Mouse (Mus musculus): ENCODE results near the gene Astn2. TPM values are rescaled to one million over a fixed set of nuclear protein-coding genes. Genes with fewer than 3 reads are reported as not detected.
A peak's percentile ranks its signal among the peaks of the same experiment; 100 is the strongest.

Gene Astn2
- total RNA-seq, 1 experiment from 2014 or later, result not detected

DNA sequence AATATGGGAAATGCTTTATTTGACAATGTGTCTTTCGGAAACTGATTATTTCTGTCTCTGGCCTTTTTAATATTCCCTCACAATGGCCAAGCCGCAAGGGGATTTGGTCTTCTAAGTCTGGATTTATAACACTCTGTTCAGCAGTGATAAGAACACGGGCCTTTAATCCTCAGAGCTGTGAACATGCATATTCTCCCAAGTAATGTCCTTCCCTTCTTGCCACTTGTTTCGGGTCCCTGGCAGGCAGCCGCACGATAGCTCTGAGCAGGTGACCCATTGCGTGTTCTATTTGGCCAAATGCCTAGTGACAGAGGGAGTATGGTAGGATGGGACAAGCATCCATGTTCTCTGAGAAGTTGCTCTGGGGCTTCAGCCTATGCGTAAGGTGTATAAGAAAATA lies 214.8 kb downstream of the Astn2 start:
- ATAC-seq (replicated peaks; ENCODE audit: low read depth, poor library complexity, severe bottlenecking), result no peak

DNA sequence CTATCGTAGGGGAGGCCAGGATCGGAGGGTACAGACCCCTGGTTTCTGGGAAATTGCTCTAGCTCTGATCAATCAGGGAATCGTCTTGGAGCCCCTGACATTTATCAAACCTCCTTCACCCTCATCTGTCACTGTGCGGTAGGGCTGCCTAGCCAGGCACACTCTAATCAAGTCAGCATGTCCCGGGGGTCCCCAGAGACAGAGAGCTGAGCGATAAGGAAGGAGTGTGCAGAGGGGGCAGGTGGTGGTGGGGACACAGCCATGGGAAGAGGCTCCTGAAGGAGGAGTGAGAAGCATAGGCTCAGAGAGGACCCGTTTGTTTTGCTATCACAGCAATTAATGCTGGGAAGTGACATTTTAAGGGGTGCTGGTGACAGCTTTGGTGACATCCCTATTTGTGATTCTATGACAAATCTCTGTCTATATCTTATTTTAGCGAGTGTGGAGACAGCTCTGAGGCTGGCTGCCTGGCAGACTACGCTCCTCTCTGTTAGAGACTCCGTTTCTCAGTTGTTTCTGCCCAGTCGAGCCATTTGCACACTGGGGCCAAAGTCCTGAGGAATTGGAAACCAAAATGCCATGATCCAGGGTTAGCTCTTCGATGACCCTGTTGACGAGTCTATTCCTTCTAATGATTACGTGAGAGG lies 228.4 kb downstream of the Astn2 start:
- no peak for ATAC-seq (replicated peaks; ENCODE audit: low read depth, poor library complexity, severe bottlenecking)

DNA sequence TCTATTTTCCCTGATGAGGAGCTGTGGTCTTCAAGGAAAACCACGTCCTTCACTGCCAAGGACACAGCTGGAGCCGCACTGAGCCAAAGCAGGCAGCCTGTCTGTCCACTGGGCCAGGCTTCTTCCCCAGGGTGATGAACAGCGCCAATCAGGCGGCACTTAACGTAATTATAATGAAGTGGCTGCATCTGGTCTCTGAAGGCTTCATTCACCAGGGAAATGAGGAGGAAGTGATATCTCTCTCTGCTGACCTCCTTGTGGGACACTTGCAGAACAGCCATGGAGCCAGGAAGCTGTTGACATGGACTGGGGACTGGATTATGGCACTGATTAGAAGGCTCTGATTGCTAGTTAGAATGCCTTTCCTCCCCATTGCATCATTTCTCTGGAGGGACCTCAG lies 232.8 kb downstream of the Astn2 start:
- ATAC-seq (replicated peaks; ENCODE audit: low read depth, poor library complexity, severe bottlenecking), result no peak

DNA sequence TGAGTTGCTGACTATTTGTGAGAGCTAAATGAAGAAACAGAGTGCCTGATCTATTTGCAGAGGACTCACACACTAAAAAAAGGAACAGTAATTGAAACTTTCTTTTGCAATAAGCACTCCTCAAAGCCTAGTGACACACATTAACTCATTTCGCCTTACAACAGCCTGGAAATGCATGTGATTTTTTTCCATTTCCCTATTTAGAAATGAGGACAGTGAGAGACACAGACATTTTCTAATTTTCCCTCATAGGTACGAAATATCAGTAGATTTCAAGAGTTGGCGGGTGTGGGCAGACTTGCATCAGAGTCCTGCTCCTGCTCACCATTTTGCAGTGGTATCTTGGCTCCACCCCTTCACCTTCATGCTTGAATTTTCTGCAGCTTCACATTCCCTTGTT lies 233.6 kb downstream of the Astn2 start:
- ATAC-seq (replicated peaks; ENCODE audit: low read depth, poor library complexity, severe bottlenecking), result no peak

DNA sequence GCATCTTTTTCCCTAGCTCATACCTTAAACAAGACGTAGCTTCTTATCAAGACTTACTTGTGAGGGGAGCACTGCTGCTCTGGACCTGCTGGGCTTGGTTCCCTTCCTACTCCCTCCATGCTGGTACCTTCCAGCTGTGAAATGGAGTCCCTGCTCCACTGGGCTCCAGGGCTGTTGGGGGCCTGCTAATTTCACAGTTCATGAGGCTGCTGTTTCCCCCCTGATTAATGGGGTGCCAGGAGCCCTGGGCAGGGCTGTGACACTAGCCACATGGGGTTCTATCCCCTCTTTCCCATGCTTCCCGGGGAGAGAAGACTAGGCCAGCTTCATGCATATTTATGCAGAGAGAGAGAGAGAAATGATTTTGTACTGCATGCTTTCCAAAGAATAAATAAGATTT lies 234.9 kb downstream of the Astn2 start:
- ATAC-seq (replicated peaks; ENCODE audit: low read depth, poor library complexity, severe bottlenecking), result no peak

DNA sequence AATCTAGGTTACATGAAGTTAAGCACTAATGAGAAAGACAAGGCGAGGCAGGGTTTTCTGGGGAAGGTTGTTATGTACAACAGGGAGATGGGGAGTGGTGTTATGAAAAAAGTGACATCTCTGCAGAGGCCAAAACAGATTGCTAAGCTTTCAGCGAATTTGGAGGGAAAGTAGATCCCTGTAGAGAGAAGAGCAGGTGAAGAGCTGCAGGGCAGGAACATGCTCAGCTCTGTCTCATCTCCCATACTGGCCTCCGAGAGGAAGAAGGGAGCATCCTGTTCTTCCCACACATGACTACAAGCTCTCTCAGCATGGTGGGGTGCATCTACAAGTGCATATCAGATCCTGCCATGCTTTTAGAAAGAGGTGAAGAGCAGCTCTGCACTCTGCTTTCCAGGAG lies 245.7 kb downstream of the Astn2 start:
- ATAC-seq (replicated peaks; ENCODE audit: low read depth, poor library complexity, severe bottlenecking), result no peak

DNA sequence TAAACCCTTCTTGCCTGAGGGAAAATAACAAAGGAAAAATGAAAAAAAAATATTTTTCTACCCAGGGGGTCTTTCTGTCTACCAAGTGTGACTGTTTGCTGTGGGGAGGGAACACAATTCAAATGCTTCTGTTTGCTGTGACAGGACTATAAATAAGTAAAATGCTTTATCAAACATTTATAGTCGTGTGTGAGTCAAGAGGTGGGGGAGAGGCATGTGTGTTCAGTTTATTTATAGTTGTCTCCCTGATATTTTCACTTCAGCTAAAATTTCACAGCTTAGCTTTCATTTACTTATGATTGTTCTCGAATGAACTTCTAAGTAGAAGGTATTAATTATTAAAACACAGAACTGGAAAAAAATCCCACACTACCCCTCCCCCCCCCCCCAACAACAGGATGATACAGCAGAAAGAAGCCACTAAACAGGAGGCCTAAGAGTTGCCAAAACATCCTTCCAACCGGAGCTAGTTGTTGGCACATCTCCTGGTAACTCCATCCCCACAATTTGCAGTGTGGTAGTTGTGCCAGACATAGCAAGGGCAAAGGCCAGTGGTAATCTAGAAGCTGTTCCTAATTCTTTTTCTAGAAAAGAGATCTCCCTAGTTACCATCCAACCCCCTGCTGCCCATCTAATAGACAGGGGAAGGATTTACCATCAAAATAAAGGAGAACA lies 246.8 kb downstream of the Astn2 start:
- ATAC-seq (replicated peaks; ENCODE audit: low read depth, poor library complexity, severe bottlenecking), result no peak

DNA sequence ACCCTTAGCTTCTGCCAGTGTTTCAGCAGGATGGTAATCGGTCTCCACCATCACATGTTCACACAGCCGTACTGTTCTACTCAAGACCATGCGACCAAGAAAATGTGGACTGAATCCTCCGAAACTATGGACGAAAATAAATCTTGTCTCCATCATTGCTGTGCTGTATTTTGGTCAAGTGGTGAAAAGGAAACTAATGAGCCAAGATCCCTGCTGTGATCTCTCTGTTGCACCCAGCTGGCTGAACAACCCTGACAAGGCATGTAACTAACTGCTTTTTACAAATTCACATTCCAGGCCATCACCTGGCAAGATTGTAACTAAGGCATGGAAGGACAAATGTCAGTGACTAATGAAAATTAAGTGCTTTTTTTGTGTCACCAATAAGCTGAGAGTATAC lies 257.9 kb downstream of the Astn2 start:
- no peak for ATAC-seq (replicated peaks; ENCODE audit: low read depth, poor library complexity, severe bottlenecking)

DNA sequence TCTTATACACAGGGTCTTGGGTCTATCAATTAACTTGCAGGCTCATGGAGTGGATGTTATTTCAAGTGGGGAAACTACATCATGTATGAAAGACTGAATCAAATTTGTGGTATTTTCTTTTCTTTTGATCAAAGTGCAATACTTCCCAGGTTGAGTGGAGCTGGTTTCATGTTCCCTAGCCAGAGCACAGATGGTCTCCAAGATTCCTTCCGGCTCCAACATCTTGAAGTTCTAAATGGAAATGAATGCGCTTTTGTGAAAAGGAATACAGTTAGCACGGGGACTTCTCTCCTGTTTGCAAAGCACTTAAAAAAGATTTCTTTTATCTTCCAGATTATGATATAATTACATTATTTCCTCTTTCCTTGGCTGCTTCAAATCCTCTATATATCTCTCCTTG lies 278.2 kb downstream of the Astn2 start:
- no peak for ATAC-seq (replicated peaks; ENCODE audit: low read depth, poor library complexity, severe bottlenecking)

DNA sequence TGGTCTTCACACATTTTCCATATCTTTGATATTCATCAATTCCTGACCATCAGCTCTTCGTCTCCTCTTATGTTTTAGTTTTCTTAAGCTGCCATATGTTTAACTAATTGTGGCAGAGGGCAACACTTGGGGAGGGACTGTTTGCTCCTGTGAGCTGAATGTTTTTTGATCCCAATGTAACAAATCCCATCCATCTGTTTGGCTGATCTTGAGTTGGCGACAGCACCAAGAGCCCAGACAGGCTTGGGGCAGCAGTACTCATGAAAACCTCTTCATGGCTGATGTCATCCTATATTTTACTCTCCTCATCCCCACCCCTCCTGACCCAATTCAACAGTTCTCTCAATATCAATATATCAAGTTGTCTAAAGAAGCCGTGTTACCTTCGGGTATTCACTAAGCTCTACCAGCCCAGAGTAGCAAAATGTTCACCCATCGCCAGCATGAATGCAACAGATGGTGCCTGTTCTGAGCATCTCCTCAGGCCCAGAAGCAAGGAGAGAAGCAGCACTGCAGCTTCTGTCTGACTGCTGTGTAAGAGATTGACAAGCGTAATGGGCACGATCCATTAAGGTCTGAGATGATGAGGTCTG lies 281.5 kb downstream of the Astn2 start:
- no peak for ATAC-seq (replicated peaks; ENCODE audit: low read depth, poor library complexity, severe bottlenecking)

DNA sequence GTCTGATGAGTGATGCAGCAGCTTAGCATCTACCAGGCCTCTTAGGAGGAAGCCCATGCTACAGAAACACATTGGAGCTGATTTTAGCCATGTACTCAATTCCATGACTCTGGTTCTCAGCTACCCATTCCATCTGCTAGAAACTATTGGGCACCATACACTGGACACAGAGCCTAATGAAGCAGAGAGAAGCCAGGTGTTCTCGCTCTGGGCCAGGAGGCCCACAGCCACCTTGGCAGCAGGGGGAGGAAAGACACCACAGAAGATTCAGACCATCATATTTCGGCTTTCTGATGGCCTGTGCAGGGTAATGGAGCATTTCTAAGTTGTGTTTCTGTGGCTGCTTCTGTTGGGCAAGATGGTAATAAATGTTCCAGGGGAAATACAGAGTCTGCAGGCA lies 290.2 kb downstream of the Astn2 start:
- no peak for ATAC-seq (replicated peaks; ENCODE audit: low read depth, poor library complexity, severe bottlenecking)

DNA sequence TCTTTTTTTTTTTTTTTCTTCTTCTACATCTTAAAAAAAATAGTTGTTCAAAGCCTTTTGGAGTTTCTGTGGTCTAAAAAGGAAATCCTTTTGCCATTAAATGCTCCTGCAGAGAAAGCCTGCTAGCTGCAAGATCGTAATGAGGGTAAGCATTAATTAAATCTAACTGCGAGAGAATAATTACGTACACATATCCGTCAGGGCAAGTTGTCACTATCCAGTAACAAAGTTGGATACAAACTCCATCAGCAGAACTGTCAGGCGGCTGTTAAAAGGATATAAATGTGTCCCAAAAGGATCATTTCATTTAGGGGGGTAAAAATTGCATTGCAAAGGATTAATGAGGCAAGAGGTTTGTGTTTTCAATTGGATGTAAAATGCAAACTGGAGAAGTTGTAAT lies 302.4 kb downstream of the Astn2 start:
- no peak for ATAC-seq (replicated peaks; ENCODE audit: low read depth, poor library complexity, severe bottlenecking)

DNA sequence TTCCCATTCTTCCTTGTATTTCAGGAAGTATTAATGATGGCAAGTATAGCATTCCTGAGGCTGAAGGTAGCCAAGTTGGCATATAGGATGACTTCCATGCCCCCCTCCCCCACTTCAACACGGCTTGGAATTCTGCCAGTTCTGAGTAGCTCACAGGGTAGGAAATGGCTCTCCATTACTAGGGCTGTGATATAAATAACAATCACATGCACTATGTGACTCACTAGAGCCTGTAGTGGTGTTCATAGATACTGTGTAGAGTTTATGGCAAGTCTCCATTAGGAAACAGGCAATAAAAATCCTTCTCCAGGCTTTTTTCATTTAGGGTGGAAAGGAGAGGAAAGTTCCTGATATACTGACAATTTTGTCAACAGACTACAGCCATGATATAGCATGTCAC lies 306.8 kb downstream of the Astn2 start:
- no peak for ATAC-seq (replicated peaks; ENCODE audit: low read depth, poor library complexity, severe bottlenecking)

DNA sequence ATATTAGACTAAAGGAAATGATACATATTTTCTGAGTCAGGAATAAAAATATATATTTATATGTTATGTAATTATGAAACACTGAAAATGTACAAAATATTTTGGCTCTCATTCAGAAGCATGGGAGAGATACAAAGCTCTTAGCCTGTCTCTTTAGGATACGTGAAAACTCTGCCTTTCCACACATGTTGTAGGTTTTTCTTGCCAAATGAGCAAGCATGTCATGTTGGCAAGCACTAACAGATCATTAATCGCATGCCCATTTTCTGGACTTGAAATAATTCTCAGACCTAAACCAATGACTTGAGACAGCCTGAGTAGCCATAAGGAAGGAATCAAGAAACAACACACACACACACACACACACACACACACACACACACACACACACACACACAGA lies 308.3 kb downstream of the Astn2 start:
- ATAC-seq (replicated peaks; ENCODE audit: low read depth, poor library complexity, severe bottlenecking), result no peak

DNA sequence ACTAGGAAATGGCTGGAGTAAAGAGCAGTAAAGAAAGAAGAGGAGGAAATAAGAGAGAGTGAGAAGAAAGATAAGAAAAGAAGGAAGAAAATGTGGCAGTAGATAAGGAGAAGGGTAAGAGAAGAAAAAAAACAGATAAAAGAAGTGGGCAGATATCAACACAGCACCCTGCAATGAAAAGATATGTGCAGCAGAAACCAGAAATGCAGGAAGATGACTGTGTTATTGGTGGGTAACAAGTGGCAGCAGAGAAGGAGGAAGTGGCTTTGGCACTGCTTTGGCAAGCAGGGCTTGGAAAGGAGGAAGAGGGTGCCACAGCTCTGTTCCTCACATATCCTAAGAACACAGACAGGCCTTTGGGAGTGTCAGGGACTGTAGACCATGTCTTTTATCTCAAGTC lies 347.2 kb downstream of the Astn2 start:
- peak; percentile 100 for ATAC-seq (replicated peaks; ENCODE audit: low read depth, poor library complexity, severe bottlenecking)

DNA sequence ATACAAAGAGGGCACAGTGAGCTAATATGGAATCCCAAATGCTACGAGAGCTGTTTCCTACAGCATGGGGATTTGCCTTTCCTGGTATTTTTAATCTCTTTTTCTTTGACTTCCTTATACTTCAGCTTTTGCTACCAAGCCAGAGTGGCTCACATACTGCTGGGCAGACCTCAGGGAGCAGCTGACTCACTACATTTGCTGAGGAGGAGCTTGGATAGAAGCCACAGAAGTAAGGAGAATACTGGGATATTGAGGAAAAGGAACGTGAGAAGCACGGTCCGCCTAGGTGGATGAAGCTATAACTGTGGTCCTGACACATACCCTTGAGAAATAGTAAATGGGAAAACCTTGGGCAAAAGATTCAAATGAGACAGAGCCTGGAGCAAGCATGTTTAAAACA lies 348.7 kb downstream of the Astn2 start:
- ATAC-seq (replicated peaks; ENCODE audit: low read depth, poor library complexity, severe bottlenecking), result no peak

DNA sequence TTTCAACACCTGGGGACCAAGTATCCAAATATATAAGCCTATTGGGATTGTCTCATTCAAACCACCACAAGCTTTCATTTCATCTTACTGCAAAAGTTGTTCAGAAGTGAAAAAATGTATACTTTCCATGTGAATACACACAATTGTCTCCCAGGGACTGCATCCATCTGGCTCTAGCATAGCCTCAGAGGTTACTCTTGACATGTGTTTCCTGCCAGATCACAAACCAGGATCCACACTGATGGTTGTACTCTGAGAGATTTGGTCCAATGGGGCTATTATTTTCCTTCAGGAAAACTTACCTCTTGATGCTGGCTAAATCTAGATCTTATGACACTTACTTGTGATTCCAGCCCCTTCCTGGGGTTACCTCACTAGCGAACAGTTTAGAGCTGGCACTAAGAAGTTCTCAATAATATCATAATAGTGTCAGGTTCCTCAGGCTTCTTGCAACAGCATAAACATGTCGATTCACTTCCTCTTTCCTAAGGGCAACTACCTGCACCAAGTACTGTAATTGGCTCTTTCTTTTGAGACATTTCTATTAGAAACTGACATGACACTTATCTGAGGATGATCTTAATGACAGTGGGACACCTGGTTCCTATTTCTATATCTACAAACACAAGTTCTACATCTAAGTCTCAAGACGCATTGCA lies 361.3 kb downstream of the Astn2 start:
- ATAC-seq (replicated peaks; ENCODE audit: low read depth, poor library complexity, severe bottlenecking), result peak; percentile 95

DNA sequence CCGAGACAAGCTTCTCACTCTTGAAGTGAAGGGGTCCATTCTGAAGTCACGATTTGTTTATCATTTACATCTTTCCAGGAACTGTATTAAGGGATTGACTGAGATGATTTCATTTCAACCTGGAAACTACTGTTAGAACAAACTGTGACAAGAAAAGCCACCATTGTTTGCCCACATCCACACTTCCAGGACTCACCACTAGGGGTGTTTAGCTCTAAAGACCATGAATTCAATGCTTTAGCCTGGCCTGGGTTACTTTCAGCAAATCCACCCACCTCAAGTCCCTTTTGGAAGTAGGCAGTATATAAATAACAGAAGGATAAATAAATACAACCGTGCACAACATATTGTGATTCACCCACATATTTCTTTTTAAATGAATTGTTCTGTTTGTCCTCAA lies 370.6 kb downstream of the Astn2 start:
- ATAC-seq (replicated peaks; ENCODE audit: low read depth, poor library complexity, severe bottlenecking), result 0 out of 2 replicates have a peak, but pooled peaks have one; percentile 42

DNA sequence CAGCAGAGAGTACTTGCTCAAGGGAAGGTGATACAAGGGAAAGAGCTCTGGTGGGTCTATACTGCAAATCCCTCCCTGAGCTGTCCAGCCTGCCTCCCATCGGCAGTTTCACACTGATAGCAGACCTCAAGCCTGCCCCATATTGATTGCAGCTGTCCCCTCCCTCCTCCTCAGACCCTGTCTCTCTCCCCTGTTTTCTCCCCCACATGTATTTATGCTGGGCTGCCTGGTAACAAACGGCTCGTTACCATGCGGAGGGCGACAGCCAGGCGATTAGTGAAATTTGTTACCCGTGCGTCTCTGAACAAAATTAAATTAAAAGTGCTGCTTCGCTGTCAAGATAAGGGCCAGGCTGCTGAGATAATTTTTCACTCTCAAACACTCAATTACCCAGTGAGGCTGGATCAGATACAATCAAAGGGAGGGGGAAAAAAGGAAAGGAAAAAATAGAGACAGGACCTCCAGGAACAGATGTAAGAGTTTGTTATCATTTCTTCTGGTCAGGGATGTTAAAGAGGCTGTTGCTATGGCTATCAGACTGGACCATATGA lies 373.0 kb downstream of the Astn2 start:
- no peak for ATAC-seq (replicated peaks; ENCODE audit: low read depth, poor library complexity, severe bottlenecking)

DNA sequence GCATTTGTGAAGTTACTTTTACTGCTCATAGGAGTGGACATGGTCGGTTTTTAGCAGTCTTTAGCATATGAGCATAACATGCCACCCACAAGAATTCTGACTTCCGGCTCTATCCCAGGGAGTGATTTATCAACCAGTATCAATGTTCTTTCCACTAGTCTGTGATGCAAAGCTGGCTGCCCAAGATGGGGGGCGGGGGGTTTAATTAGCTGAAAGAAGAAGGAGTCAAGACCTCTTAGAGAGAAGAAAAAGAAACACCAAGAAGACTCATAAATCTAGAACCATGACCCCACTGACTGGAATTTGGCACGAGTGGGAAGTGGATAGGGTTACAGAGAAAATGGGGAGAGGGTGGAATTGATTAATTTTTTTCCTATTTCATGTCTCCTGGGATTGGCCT lies 374.5 kb downstream of the Astn2 start:
- ATAC-seq (replicated peaks; ENCODE audit: low read depth, poor library complexity, severe bottlenecking), result no peak

DNA sequence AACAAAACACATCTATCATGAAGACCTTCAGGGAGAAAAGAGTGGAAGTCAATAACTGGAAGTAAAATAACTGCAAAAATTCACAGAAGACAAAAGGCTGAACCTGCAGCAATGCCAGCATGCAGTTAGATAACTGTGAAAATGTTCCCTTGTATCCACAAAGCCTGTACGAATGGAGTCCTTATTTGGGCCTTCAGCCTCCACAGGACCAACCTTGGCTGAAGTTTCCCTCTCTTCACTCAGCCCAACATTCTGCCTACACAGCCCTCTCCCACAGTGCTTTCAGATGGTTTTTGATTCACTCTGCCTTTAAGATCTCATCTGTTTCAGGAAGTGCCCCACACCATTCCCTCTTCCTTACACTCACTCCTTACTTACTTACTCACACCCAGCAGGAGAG lies 376.5 kb downstream of the Astn2 start:
- ATAC-seq (replicated peaks; ENCODE audit: low read depth, poor library complexity, severe bottlenecking), result no peak

Data from common myeloid progenitor, adult 5-6 weeks (primary cell).